Mouse (Mus musculus): Measurements from ENCODE around the gene Fmnl1.

The Fmnl1 gene

GRCm38 (mm10) chr11:103223444-103223843 is 52.5 kb downstream of the Fmnl1 start:
- DNase-seq (ENCODE audit: low spot score), result no peak

- no peak for DNase-seq (ENCODE audit: low spot score)
Observed at GRCm38 (mm10) chr11:103223951-103224456, 53.1 kb downstream of the Fmnl1 start.

DNA sequence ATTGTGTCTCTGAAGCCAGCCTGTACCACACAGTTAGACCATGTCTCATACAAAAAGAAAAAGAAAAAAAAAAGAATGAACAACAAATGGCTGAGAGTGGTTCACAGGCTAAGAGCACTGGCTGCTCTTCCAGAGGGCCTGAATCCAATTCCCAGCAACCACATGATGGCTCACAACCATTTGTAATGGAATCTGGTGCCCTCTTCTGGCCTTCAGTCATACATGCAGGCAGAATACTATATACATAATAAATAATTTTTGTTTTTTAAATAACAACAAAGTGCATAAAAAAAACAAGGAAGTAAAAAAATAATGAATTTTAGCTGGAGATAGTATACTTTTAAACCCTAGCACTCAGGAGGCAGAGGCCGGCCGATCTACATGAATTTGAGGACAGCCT is 58.7 kb downstream of the Fmnl1 start:
- DNase-seq (ENCODE audit: low spot score), result no peak

- no peak for DNase-seq (ENCODE audit: low spot score)
Observed at GRCm38 (mm10) chr11:103230626-103231025, 59.7 kb downstream of the Fmnl1 start.

DNA sequence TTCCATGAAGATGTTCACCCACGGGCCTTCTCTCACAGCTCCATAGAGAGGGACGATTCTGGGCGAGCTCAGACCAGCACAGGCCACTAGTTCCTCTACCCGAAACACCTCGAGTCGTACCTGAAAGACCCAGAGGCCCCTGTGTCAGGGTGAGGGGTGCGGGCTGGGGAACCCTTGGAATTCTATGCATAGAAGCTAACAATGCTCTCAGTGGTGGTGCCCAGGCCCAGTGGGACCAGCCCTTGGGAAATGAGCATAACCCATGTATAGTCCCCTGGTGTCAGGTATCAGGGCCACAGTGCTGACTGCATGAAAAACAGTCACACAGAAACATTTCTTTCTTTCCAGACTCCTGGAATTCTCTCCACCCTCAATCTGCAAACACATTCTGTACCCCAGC is 60.5 kb downstream of the Fmnl1 start:
- DNase-seq (ENCODE audit: low spot score), result no peak

GRCm38 (mm10) chr11:103232966-103233365 is 62.1 kb downstream of the Fmnl1 start:
- peak; percentile 84 for DNase-seq (ENCODE audit: low spot score)

DNA sequence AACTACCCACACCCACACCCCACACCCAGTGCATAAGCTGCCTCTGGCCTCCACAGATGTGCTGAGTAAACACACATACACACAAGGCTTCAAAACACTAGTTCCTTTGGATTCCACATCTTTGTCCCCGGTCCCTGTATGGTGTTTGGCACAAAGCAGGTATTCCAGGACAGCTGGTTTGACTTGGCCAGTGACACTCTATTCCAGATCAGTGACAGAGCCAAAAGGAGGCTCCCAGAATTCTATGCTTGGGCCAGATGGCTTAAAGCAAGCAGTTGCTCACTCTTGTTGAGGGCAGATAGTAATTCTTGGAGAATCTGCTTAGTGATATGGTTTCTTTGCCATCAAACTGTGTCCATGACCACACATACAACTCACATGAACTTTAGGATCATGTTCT is 63.5 kb downstream of the Fmnl1 start:
- DNase-seq (ENCODE audit: low spot score), result no peak

- no peak for DNase-seq (ENCODE audit: low spot score)
Observed at GRCm38 (mm10) chr11:103235702-103236101, 64.8 kb downstream of the Fmnl1 start.

- no peak for DNase-seq (ENCODE audit: low spot score)
Observed at GRCm38 (mm10) chr11:103236431-103236830, 65.5 kb downstream of the Fmnl1 start.

GRCm38 (mm10) chr11:103236903-103237302 is 66.0 kb downstream of the Fmnl1 start:
- DNase-seq (ENCODE audit: low spot score), result no peak

DNA sequence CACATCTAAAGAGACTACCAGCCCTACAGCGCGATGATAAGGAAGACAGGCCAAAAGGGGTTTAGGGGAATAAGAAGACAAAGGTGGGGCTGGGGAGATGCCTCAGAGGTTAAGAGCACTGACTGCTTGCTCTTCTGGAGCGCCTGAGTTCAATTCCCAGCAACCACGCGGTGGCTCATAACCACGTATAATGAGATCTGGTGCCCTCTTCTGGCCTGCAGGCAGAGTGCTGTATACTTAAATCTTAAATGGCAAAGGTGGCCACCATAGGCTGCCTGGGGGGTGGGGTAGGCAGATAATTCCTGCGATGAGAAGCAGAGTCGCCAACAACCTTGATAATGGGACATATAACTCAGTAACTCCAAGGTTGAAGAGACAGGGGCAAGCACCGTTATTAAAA is 66.8 kb downstream of the Fmnl1 start:
- DNase-seq (ENCODE audit: low spot score), result no peak

DNA sequence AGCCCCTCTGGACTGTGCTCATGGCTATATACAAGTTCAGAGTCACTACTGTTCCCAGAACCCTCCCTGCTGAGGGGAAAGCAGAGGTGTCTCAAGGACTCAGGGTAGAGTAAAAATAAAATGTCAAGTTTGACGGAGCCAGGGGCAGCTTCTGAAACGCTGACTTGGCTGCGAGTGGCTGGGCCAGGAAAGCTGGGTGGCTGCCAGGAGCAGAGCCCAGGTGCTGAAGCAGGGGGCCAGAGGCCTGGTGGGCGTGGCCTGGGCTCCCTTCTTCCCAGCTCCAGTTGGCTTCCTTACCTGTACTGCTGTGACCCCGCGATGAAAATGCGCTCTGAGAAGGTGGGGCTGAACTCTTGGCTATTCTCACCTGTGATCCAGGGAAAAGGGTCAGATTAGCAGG is 69.8 kb downstream of the Fmnl1 start:
- no peak for DNase-seq (ENCODE audit: low spot score)

GRCm38 (mm10) chr11:103244856-103245255 is 73.9 kb downstream of the Fmnl1 start:
- DNase-seq (ENCODE audit: low spot score), result no peak

DNA sequence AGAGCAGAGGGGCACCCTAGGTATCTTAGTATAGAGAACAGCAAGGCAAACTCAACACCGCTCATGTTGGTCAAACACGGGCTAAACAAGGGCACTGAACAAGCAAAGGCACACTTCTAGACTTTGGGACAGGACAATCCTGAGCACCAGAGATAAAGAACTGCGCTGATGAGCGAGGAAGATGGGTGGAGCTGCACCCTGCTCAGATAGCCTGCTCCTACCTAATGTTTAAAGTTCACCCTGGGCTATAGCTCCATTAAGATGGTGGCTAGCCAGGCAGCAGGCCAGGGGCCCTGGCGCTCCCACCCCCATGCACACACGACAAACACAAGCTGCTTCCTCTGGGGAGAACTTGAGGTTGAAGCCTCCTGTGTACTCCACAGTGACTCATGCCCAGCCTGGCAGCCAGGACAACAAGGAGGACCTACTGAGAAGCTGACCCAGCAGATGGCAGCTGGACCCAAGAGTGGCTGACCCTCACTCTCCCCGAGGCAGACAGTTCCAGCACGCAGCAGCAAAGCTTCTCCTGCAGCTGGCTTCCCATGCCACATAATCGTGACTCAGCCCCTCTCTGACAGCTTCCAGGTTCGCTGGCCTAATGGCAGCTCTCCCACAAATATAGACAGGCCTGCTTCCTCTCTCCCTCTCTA is 75.3 kb downstream of the Fmnl1 start:
- no peak for DNase-seq (ENCODE audit: low spot score)

DNA sequence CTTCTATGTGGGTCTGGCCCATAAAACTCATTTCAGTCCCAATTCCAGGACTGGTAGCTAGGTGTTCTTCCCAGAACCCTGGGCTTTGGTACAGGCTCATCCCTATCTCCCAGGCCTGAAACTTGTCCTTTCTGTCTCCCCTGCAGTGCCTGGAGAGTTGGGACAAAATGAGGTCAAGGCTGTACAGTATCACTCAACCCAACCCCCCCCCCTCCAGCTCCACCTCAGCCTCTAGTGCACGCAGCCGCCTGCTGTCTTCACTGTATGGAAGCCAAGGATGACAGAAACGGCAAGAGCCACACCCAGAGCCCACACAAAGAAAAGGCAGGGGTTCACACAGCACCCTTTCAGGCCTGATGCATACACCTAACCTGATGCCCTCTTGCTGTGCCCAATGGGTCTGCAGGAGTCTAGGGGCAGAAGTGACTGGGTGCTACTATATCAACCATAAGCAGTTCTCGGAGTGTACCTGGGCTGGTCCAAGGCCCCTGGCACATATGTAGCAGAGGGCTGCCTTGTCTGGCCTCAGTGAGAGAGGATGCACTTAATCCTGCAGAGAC is 75.9 kb downstream of the Fmnl1 start:
- no peak for DNase-seq (ENCODE audit: low spot score)

GRCm38 (mm10) chr11:103247504-103248177 is 76.7 kb downstream of the Fmnl1 start:
- no peak for DNase-seq (ENCODE audit: low spot score)

Data from embryo, embryonic 10.5 days (tissue).